Mouse (Mus musculus) subcutaneous adipose tissue, adult 2 months (tissue): Measurements from ENCODE around the gene Gm39566. TPM values are rescaled to one million over a fixed set of nuclear protein-coding genes. Genes with fewer than 3 reads are reported as not detected.

Experiments
- polyA plus RNA-seq: library from polyadenylated mRNA; depleted of rRNA; stranded (reverse); fragments of >200 nt; gene quantifications from 2 replicates; pipeline ENCODE4 v1.2.3, GENCODE M21; 2012; ENCODE audit warnings: low replicate concordance; rRNA removed

Gm39566 gene
- polyA plus RNA-seq: not detected in 2 replicates

DNA sequence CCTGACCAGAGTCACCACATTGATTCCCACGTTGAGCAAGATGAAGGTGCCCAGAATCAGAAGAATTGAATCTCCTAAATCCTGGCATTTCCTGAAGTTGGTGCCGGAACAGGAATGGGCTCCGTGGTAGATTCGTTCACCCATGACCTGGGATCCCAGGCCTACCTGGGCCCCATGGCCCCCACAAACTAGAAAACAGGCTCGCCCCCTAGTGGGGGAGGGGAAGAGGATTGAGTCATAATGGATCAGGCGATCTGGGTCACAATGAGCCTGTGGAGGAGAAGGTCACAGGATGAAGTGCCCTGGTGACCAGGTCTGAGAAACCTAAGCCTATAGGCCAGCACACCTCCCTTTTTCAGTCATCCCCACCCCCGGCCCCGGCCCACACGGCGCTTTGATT lies at the start of gene Gm39566:
Gm39566 (minus strand) TSS at position 144 of the 400 bp plus-strand sequence.

DNA sequence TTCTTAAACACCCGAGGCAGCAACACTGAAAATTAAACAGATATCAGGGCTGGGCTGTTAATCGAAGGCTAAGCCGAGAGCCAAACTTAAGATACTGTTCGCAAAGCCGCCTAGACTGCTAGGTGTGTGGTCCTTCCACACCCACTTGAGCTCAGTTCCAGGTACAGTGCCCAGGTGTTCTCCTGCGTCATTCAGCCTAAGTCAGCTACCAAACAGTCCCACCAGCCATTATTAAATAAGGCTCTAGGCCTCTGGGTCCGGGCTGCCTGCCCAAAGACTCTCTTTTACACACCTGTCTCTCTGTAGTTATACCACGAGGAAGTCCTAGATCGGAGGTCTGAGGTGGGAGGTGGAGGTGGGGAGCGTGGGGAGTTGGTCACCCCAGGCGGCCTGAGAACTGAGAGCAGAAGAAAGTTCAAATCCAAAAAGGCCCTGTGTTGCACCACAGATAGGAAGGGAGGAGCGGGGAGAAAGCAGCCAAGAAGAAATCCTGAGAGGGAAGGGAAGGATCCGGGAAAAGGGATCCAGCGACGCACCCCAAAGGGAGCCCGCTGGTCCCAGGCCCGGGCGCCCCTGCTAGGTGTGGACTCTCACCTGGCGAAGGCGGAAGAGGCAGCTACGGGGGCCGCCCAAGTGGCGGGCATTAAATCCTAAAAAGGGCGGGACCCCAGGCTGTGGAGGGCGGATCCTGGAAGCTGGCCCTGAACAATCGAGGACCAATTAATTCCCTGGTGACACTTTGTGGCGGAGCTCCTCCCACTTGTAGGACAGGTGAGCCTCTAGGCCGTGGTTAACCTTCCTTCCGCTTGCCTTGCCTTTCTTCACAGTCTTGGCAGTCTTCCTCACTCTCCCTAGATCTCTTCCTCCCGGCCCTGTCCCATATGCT lies 43.3 kb upstream of the Gm39566 start, which contains the start of gene Tnk1:
Tnk1 (minus strand) TSS at position 618 of the 886 bp plus-strand sequence.

DNA sequence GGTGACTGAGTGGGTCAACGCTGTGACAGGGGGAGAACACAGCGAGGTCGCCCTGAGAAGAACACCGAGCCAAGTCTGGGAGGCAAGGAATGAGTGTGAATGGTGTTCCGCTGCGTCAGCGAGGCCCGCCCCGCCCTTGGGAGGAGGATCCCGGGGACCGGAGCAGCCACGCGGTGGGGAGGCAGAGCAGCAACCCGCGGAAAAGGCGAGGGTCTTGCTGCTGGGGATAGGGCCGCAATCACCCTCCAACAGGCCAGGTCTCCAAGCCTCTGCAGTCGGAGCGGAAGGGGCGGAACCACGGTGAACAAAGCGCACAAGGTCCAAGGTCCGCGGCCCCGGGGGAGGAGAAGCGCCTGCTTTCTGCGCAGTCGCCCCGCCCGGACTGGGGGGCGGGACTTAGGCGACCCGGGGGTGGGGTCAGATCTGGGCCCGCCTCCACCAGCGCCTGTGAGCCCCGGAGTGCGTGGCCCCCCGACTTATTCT lies 31.1 kb upstream of the Gm39566 start, which contains the start of gene Plscr3:
Plscr3 (plus strand) TSS at position 179 of the 483 bp plus-strand sequence.

DNA sequence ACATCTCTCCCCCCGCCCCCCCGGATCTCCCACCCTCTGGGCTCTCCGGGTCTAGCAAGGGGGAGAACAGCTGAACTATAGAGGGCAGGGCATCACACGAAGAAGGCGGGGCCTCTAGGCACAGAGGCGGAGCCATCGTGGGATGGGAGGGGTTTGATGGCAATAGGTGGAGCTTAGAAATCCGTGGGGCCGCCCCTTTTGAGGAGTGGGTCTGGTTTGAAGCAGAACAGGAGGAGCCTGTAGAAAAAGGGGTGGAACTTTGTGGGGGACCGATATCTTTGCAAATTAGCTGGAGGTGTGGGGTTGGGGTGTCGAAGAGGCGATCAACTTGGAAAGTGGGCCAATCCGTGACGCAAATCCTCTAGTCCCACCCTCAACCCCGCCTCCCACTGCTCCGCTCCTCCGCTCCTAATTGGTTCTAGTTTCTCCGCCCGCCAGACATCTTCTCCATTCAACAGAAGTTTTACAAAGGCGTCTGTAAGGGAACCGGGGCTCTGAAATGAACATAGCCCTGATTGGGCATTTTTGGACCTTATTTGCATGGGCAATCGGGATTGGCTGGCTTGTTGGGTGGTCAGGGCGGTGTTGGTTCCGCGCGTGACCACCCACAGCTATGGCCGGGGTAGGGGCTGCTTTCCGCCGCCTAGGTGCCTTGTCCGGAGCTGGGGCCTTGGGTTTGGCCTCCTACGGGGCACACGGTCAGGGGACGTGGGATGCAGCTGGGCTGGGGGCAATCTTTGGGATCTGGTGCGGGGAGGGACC lies 23.0 kb upstream of the Gm39566 start, which contains the start of gene Tmem256:
Tmem256 (plus strand) TSS at position 563 of the 762 bp plus-strand sequence.

DNA sequence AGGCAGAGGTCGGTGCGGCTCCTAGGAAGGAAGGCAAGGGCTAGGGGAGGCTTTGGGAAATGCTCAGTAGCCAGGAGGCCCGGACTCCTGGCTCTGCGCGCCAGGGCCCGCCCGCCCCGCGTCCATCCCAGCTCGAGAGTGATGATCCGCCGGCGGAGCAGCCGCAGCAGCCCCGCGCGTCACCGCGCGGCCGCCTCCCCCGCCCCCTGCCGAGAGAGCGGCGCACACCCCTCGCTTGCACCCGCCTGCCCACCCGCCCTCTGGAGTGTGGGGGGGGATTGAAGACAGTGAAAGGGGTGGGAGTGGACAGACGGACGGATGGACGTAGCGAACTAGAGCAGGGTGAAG lies 22.5 kb upstream of the Gm39566 start, which contains the start of gene Nlgn2:
Nlgn2 (minus strand) TSS at position 181 of the 348 bp plus-strand sequence.

DNA sequence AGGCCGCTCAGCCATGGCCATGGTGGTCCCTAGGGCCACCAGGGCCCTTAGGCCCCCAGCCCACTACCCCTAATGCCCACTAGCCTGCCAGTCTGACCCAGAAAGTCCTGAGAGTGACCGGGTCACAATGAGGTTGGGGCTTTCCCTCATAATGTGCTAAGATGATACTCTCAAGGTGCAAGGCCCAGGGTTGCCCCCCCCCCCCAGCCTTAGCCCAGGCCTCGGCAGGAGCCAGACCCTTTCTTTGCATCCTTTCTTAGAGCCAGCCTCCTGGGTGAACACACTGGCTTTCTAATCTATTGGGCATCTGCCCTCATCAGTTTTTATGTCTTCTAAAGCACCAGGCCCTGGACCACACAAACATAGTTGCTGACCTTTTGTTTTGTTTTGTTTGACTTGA lies 7.0 kb upstream of the Gm39566 start, which contains the start of gene Spem1:
Spem1 (minus strand) TSS at position 101 of the 400 bp plus-strand sequence.

DNA sequence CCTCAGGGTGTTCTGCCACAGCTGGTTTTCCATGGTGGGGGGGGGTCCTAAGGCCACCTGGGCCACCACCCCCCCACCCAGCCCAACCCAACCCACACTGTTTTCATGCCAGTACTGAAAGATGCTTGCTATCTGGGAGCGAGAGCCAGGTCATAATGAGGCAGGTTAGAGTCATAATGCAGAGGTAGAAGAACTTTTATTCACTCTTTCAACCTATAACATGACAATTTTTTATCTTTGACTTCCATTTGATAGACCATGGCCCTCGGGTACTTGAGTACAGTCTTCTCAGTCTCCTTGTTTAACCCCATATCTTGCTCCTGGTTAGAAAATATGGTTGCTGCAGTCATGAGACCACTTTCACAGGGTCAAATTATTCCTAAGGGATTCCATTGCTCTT lies 3.3 kb upstream of the Gm39566 start, which contains the start of gene Spem2:
Spem2 (minus strand) TSS at position 101 of the 400 bp plus-strand sequence.

DNA sequence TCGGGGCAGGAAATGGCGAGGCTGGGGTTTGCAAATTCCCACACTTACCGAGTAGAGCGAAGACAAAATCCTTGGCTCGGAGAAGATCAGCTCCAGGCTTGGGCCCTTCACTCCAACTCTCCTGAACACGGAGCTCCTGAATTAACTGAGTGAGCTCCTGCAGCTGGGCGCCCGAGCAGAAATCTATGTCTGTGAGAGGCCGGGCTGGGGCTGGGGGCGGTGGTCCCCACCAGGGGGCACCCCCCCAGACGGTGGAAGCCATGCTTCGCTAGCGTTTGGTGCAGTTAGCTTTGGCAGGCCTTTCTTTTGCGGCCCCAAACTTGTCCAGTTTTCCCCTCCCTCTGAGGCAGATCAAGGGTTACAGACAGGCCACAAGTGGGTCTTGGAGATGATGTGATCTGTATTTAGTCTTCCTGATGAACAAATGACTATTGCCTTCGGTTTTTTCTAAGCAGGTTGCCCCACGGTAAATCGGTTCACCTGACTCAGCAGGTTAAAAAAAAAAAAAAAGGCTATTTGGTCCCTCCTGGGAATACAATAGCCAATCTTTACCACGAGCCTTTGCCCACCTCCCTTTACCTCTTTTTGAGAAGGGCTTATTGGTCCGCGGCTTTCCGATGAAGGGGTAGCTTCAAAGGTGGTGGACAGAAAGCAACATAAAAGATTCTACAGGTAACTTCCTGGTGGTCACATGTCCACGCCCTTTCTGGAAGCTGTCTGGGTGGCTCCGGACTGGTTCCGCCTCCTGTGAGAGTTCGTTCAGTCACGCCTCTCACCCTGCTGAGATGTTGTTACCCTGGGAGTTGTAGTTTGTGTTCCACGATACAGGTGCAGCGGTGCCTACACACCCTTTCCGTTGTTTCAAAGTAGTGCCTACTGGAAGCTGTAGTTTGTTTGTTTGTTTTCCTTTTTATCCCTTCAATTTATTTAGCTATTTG lies 9.9 kb downstream of the Gm39566 start, which contains the start of gene Tmem102:
Tmem102 (minus strand) TSS at position 653 of the 938 bp plus-strand sequence.

DNA sequence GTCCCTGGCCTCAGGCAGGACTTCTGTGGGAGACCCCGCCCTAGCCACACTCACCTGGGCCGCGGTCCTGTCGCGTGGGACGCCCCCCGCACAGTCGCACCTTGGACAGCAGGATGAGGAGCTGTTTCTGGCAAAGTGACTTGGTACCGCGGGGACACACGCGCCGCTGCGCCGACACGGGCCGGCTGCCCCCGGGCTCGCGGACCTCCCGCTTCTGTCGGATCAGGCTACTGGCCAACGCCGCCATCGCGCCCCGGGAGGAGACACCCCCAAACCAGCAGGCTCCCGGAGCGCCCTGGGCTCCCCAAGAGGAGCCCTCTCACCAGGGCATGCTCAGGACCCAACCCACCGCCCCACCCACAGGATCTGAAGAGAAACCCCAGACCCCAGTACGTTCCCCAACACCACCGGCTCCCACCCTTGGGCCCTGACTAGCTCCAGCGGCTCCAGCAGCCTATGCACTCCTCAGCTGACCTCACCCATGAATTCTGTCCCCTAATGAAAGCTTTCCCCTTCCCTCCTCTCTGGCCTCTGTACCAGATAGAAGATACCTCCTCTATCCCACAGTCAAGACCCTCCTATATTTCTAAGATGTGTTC lies 13.6 kb downstream of the Gm39566 start, which contains the start of gene Fgf11:
Fgf11 (minus strand) TSS at position 479 of the 599 bp plus-strand sequence.

DNA sequence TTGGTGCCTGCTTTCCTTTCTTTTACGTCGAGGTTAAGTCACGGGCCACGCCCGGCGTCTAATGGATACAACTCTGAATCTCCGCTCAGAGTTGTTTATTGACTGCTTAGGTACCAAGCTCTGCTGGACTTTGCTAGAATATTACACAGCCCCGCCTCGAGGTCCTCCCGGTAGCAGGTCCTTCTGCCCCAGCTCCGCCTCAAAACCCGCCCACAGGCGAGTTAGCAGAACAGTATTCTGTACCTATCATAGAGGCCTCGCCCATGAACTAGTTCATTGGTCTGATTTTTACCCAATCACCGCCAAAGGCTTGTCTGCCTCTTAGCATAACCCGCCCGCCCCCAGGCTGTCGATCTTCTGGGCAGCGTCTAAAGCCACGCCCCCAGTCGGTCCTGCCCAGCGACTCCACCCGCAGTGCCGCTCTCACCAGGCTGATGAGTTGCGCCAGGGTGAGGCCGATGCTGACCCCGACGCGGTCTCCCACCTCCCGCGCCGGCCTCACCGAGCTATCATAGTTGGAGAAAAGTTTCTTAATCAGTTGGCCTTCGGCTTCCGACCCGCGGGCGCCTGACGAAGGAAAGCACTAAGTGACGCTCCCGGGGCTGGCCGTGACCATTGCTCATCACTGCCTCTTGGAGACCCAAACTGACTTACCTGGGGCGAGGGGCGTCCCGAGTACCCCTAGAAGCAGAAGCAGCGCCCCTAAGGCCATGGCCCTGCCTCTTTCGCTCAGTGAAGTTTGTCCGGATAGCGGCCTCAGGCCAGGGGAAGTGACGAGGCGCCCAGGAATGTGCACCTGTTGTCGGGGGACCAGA lies 19.7 kb downstream of the Gm39566 start, which contains the start of gene Chrnb1:
Chrnb1 (minus strand) TSS at position 776 of the 815 bp plus-strand sequence.

DNA sequence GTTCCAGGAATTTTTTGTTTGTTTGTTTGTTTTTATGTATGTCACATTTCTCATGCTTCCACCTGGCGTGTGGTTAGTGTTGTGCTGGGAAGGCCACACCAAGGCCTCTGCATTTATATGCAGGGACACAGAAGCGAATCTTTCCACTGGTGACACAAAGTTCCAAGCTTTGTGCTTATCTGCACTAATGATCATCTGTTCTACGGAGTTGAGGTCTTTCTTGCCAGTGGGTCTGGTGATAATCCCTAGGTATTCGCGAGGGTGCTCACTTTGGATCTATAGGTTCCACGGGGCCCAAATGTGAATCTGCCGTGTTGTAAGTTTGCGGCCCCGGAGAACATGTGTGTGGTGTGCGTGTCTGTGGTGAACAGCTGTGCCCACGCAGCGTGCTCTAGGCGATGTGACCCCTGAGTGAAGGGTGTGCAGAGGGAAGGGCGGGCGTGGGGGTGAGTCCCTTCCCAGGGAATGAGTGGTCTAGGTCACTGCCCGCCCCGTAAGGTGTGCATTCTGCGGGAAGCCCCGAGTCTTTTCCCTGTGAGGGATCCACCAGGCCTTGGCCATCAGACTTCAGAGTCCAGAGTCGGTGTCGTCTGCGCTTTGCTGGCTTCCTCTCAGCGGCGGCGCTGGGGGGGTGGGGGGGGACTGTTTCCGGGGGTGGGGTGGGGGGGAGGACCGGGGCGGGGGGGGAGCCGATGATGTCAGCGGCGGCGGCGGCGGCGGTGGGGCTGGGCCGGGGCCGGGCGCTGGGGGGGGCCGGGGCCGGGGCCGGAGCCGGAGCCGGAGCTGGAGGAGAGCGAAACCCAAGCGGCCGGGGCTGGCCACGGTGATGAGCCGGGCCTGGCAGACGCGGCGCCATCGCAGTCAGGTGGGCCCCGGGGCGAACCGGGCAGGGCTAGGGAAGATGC lies 49.6 kb downstream of the Gm39566 start, which contains the start of gene Zbtb4:
Zbtb4 (plus strand) TSS at position 692 of the 905 bp plus-strand sequence.

DNA sequence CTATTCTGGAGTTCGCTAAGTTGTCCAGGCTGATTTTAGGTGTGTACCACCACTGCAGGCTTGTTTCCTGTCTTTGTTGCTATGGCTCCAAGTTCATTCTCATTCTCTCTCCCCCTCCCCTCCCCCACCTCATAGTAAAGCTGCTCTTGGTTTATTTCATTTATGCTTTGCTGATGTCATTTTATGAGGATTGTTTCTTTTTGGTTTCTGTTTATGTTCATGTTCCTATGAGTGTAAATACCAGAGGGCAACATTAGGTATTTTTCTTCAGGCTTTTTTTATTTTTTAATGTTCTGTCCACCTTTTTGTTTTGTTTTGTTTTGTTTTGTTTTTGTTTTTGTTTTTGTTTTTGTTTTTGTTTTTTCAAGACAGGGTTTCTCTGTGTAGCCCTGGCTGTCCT lies 53.2 kb downstream of the Gm39566 start, which contains the start of gene Slc35g3:
Slc35g3 (minus strand) TSS at position 101 of the 400 bp plus-strand sequence.

Other genes starting within 250 kb of the Gm39566 start
- 15.8 and 19.8 TPM in 2 replicates for gene Wrap53, start 235.0 kb downstream of the Gm39566 start, polyA plus RNA-seq
- 68.6 and 188 TPM in 2 replicates for gene Trp53, start 234.9 kb downstream of the Gm39566 start, polyA plus RNA-seq
- 28.5 and 39.7 TPM in 2 replicates for gene Atp1b2, start 209.4 kb downstream of the Gm39566 start, polyA plus RNA-seq
- not detected in 2 replicates for gene Shbg, start 197.4 kb downstream of the Gm39566 start, polyA plus RNA-seq
- gene Sat2, start 193.3 kb downstream of the Gm39566 start, polyA plus RNA-seq: 10.9 and 12.6 TPM in 2 replicates
- 58.6 and 88.5 TPM in 2 replicates for gene Fxr2, start 182.3 kb downstream of the Gm39566 start, polyA plus RNA-seq
- gene Sox15, start 160.0 kb downstream of the Gm39566 start, polyA plus RNA-seq: 0.15 and 0.24 TPM in 2 replicates
- 144 and 237 TPM in 2 replicates for gene Mpdu1, start 152.7 kb downstream of the Gm39566 start, polyA plus RNA-seq
- gene Cd68, start 149.1 kb downstream of the Gm39566 start, polyA plus RNA-seq: 56.3 and 61.7 TPM in 2 replicates
- 319 and 587 TPM in 2 replicates for gene Eif4a1, start 142.9 kb downstream of the Gm39566 start, polyA plus RNA-seq
- gene Senp3, start 133.2 kb downstream of the Gm39566 start, polyA plus RNA-seq: 85.1 and 101 TPM in 2 replicates
- gene Tnfsf13, start 129.5 kb downstream of the Gm39566 start, polyA plus RNA-seq: 6.3 and 13.6 TPM in 2 replicates
- 46.0 and 77.8 TPM in 2 replicates for gene Tnfsf12, start 119.4 kb downstream of the Gm39566 start, polyA plus RNA-seq
- 9.8 and 12.9 TPM in 2 replicates for gene Tnfsfm13, start 119.2 kb downstream of the Gm39566 start, polyA plus RNA-seq
- gene Polr2a, start 56.7 kb downstream of the Gm39566 start, polyA plus RNA-seq: 15.1 and 47.7 TPM in 2 replicates
- gene Slc35g3, start 53.3 kb downstream of the Gm39566 start, polyA plus RNA-seq: 0.10 and 0.21 TPM in 2 replicates
- 44.2 and 58.0 TPM in 2 replicates for gene Zbtb4, start 49.4 kb downstream of the Gm39566 start, polyA plus RNA-seq
- gene Chrnb1, start 19.4 kb downstream of the Gm39566 start, polyA plus RNA-seq: 15.3 and 30.1 TPM in 2 replicates
- 9.8 and 16.7 TPM in 2 replicates for gene Fgf11, start 13.4 kb downstream of the Gm39566 start, polyA plus RNA-seq
- gene Tmem102, start 9.7 kb downstream of the Gm39566 start, polyA plus RNA-seq: 0.16 and 7.0 TPM in 2 replicates
- not detected in 2 replicates for gene Spem2, start 3.2 kb upstream of the Gm39566 start, polyA plus RNA-seq
- gene Spem1, start 6.9 kb upstream of the Gm39566 start, polyA plus RNA-seq: 0.31 TPM in 1 of 2 replicates, not detected in the other
- 21.2 and 76.1 TPM in 2 replicates for gene Nlgn2, start 22.5 kb upstream of the Gm39566 start, polyA plus RNA-seq
- 256 and 336 TPM in 2 replicates for gene Tmem256, start 23.2 kb upstream of the Gm39566 start, polyA plus RNA-seq
- gene Plscr3, start 31.1 kb upstream of the Gm39566 start, polyA plus RNA-seq: 134 and 164 TPM in 2 replicates
- 5.0 and 6.3 TPM in 2 replicates for gene Tnk1, start 43.4 kb upstream of the Gm39566 start, polyA plus RNA-seq
- not detected in 2 replicates for gene Tmem95, start 62.7 kb upstream of the Gm39566 start, polyA plus RNA-seq
- 9.5 and 11.7 TPM in 2 replicates for gene Kctd11, start 66.1 kb upstream of the Gm39566 start, polyA plus RNA-seq
- 3.5 and 5.1 TPM in 2 replicates for gene Acap1, start 80.2 kb upstream of the Gm39566 start, polyA plus RNA-seq
- gene 2810408A11Rik, start 85.7 kb upstream of the Gm39566 start, polyA plus RNA-seq: 0.82 and 2.1 TPM in 2 replicates
- gene Neurl4, start 85.8 kb upstream of the Gm39566 start, polyA plus RNA-seq: 40.1 and 69.0 TPM in 2 replicates
- gene Gps2, start 98.6 kb upstream of the Gm39566 start, polyA plus RNA-seq: 74.4 and 90.7 TPM in 2 replicates
- gene Eif5a, start 106.7 kb upstream of the Gm39566 start, polyA plus RNA-seq: 533 and 726 TPM in 2 replicates
- gene Ybx2, start 120.5 kb upstream of the Gm39566 start, polyA plus RNA-seq: 8.7 and 20.8 TPM in 2 replicates
- 205 and 344 TPM in 2 replicates for gene Slc2a4, start 132.9 kb upstream of the Gm39566 start, polyA plus RNA-seq
- 0.49 and 65.8 TPM in 2 replicates for gene Cldn7, start 149.5 kb upstream of the Gm39566 start, polyA plus RNA-seq
- 106 and 148 TPM in 2 replicates for gene Ctdnep1, start 165.9 kb upstream of the Gm39566 start, polyA plus RNA-seq
- 95.6 and 101 TPM in 2 replicates for gene Elp5, start 167.2 kb upstream of the Gm39566 start, polyA plus RNA-seq
- gene Gabarap, start 175.8 kb upstream of the Gm39566 start, polyA plus RNA-seq: 566 and 640 TPM in 2 replicates
- 17.1 and 38.9 TPM in 2 replicates for gene Phf23, start 180.5 kb upstream of the Gm39566 start, polyA plus RNA-seq
- gene Dvl2, start 185.3 kb upstream of the Gm39566 start, polyA plus RNA-seq: 9.4 and 27.1 TPM in 2 replicates
- 153 and 251 TPM in 2 replicates for gene Acadvl, start 200.1 kb upstream of the Gm39566 start, polyA plus RNA-seq
- 16.9 and 56.2 TPM in 2 replicates for gene Dlg4, start 201.6 kb upstream of the Gm39566 start, polyA plus RNA-seq
- gene Asgr1, start 238.8 kb upstream of the Gm39566 start, polyA plus RNA-seq: 0.13 and 0.24 TPM in 2 replicates